Mouse (Mus musculus) left cerebral cortex, adult 9 months (tissue): ENCODE data around the gene Ssbp4.

ENCODE experiments used
- DNase-seq, 2 experiments: peaks; one replicate each; pipeline ENCODE4 v3.0.0; 2022; ENCODE audit warnings: low spot score in 2 of 2

Gene Ssbp4

DNA sequence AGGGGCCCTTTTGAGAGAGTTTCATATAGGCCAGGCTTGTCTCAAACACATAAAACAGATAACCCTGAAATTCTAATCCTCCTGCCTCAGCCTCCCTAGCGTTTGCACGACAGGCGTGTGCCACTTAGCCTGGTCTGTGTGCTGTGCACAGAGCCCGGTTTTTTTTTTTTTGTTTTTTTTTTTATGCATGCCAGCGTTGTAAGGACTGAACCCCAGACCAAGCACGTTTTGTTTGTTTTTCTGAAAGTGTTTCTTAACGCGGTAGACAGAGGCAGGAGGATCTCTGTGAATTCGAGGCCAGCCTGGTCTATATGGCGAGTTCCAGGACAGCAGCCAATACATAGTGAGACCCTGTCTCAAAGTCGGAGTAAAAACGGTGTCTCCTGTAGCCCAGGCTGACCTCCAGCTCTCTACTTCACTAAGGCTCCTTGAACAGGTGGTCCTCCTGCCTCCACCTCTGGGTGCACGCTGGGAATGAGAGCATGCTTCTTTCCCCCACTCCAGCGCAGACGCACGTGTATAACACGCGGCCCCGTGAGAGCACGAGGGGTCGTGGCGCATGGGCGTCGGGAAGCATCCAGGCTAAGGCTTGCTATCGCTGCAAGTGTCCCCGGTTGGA is at the start of gene Ssbp4:
Gene Ssbp4 (minus strand): TSS at position 124 of the 619 bp plus-strand sequence.
- no peak for DNase-seq

DNA sequence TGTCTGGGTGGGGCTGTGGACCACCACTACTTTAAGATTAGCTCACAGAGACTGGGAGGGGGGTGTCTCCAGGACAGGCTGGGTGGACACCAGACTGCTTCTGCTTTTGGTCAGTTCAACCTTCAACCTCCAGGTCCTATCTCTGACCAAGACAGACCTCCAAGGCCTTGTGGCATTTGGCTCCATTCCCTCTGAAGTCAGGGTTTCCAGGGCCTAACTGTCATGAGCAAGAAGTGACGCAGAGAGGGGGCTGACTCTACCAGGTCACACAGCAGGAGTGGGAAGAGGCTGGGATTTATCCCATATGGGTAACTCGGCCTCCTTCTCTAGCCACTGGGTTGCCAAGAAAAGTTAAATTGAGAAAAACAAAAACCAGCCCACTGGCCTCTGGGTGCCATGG is 49.1 kb upstream of the Ssbp4 start:
- no peak for DNase-seq

DNA sequence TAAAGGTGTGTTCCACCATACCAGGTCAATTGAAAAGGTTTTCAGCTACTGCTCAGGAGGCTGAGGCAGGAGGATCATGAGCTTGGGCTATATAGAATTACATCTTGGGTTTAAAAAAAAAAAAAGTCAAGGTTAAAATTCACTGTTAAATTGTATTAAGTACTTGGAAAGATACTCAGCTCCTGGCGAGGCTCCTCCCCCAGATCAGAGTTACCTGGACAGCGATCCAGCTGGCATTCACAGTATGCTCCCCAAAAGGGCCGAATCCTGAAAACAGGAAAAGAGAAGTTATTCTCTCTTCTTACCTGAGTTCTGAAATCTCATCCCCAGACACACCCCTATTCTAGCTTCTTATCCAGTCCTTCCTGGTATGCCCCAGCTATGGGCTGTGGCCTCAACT is 48.5 kb upstream of the Ssbp4 start:
- no peak for DNase-seq

DNA sequence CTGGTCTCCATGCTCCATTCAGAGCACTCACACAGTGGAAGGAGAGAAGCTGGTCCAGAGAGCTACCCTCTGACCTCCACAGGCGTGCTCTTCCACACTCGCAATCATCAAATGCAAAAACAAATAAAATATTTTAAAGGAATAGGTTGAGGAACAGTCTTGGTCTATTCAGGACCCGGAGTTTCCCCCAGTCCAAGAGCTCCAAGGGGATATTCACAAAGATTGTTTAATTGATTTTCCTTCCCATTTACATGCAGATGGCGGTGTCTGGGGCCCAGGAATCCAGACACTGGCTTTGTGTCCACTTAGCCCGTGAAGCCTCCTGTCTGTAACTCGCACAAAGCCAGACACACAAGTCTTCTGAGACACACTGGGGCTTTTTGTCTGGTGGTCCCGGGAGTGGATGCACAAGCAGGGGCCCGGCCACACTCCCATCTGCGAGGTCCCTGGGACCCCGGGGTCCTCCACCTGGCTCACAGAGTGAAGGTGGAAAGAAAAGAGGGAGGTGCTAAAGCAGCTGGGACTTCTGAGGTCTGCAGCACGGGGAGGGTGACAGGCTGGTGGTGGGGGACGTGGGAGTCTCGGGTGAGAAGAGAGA is 47.6 kb upstream of the Ssbp4 start:
- no peak for DNase-seq

DNA sequence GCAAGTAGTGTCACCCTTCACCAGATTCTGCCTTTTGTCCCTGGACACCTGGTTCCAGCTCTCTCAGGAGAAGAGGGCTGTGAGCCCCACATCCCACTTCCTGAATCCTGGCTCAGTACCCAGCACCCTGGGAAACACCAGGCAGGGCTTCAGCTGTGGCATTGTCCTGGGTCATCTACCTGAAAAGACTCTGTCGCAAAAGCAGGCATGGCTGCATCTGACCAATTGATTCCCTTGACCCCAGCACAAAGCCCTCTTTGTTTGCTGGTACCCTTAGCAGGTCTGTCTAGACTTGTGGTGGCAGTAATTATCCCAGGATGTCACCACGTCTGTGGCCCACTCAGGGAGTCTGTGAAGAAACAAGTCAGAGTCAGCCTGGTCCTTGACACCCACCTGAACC is 46.8 kb upstream of the Ssbp4 start:
- no peak for DNase-seq

DNA sequence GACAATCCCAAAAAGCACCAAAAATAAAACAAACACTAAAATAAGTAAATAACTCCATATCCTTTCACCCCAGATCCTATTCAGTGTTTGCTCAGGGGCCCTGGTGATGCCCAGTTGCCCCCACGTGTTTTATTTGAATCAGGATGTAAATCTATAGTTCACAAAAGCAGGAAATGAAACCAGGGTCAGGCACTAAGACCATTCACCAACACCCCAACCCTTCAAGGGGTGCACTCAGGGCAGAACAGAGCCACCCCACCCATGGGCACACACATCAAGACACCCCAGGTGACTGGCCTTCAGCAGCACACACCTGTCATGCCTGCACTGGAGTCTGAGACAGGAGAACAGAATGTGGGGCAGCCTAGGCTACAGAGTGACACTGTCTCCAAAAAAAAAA is 45.4 kb upstream of the Ssbp4 start:
- DNase-seq: no peak

DNA sequence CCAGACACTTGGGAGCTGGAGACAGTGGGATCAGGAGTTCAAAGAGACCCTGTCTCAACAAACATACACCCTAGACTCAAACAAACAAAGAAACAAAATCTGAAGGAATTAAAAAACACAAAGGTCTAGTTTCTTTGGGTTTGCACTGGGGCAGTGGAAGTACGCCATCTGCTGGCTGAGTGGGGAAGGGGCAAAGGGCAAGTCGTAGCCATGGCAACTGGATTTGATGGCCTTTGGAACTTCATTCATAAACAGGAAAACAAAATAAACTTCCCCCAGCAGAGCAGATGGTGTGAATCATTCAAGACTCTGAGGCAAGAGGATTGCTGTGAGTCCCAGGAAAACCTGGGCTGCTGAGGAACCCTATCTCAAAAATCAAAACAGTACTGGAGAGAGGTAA is 44.6 kb upstream of the Ssbp4 start:
- no peak for DNase-seq

DNA sequence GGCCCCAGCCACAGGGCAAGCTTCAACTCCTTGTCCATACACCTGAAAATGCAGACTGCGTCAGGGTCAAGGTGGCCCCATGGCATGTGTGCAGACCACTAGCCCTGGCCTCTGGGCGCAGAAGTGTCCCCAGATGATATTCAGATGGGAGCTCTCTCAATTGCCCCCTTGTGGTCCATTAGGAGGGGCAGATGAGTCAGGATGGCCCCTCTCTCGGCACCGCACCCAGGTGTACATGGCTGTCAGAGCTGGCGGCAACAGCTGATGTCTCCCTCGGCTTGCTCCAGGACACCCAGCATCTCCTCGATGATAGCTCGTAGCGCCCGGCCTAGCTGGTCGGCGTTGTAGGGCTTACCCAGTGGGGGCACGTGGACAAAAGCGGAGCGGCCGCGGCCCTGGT is 41.7 kb upstream of the Ssbp4 start:
- DNase-seq: no peak

DNA sequence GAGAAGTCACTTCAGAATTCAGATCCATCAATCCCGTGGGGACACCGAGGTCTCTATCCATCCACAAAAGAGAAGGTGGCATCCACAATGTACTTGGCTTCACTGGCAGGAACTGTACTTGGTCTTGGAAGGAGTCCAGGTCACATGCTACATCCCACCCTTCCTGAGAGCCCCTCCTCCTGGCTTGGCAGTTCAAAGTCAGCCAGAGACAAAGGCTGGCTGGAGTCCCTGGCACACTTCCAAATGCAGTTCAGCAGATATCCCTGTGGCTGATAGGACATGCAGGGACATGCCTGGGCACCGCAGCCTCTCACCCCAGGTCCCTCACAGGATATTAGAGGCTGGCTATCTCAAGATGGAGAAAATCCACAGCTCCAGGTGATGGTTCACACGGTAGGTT is 40.7 kb upstream of the Ssbp4 start:
- no peak for DNase-seq

DNA sequence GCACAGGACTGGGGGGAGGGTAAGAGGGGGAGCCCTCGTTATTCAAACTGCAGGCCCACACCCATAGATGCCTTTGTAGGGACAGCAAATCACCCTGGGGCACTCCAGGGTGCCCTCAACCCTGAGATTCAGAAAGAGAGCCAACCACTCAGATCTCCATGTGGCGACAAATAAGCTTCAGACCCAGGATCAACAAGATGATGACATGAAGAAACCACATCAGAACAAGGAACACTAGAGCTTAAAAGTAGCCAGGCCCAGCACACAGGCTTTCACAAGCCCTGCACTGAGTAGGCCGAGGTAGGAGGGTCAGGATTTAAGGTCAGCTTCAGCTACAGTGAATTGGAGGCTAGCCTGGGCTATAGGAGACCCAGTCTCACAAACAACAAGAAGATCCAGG is 40.2 kb upstream of the Ssbp4 start:
- DNase-seq: no peak

DNA sequence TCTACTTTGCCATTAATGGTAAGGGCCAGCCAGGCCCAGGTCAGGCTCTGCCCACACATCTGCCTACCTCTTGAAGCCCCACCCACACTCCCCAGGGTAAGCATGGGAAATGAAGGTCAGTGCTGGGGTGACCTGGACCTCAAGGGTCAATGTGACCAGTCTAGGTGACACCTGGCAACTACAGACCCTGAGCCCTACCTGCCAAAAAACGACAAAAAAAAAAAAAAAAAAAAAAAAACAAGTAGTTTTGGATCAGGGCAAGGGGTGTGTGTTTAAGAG is 39.4 kb upstream of the Ssbp4 start:
- DNase-seq: no peak

DNA sequence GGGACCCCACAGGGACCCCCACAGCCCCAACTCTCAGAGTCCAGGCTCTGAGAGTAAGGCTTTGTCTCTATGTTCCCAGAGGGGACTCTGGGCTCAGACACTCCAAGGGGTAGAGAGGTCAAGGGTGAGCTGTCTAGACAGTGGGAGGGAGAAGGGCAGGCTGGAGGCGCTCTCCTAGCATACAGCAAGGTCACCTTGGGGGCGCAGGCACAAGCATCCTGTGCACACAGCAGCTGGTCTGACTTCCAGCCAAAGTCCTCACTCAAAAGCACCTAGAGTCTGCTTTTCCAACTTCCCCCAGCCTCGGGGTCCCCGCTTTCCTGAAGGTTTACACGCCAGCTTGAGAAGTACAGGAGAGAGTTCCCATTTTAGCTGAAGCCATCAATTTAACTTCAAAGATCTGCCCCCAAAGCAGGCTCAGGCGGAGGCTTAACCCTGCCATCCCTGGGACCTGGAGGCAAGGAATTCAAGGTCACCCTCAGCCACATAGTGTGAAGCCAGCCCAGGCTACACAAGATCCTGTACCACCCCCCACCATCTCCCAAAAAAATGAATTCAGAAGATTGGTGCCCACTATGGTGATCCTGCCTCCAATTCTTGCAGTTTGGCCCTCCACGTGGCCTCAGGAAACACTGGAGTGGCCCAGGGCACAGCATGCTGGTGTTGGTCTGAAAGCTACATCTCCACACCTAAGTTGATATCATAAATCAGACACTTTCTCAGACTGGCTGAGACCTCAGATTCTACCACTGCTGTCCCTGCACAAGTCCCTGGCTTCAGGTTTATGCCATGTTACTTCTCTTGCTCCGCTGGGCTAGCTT is 38.9 kb upstream of the Ssbp4 start:
- DNase-seq: no peak

DNA sequence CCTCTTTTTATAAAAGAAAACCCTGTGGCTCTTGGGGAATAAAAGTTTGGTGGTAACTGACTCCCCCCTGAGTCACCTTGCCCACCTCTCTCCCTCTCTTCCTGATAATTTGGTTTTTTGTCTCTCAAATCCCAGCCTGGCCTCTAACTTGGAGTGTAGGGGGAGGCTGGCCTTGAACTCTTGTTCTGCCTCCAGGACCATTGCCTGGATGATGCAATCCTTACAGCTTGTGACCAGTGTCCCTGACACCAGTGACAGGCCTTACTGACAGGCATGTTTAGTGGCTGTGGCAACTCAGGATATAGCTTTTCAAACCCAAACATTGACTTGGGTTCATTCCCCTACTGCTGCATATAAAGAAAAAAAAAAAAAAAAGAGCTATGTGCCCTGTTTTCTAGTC is 38.1 kb upstream of the Ssbp4 start:
- DNase-seq: no peak

DNA sequence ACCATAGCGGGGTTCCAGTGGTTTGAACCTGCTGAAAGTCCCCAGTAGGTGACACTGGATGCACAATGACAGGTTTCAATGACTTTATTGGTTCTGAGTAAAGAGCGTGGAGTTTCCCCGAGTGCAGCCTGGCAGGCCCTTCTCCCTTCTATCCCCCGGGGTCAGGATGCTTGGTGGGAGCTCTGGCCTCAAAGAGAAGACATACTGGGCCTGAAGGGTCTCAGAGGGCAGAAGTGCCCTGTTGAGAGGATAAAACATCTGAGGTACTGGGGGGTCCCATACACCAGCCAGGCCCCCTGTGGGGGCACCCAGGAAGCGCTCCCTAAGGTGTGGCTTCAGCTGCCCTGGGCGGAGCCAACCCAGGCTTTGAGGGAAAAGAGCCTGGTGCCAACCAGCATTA is 37.7 kb upstream of the Ssbp4 start:
- no peak for DNase-seq

DNA sequence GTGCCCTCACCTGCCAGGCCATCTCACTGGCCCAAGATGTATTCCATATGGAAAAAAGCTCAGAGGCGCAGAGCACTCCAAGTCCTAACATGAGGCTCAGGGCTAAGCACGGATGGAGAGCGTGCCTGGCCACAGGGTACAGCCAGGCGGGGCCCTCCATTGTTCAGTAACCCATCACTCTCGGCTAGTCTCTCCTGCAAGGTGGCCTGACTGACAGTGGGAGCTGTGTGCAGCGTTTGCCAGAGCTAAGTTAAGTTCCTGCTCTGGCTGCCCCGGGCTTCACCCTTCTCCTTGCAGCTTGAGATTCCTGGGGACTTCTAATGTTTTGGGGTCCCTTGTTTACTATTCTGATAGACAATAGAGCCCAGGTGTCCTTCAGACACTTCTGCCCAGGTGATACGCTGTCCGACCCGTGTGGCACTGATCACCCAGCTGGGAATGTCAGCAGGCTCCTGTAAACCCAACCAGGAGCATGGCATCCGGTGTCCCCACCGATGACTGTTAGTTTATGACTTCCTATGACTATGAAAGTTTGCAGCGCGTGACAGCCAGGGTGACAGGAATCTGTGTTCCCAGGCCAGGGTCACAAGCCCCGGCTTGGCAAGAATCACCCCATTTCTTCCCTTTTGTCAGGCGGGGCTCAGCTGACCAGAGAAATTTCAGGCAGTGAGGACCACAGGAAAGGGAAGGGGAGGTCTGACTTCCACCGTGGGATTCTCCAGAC is 37.0 kb upstream of the Ssbp4 start:
- DNase-seq: no peak

DNA sequence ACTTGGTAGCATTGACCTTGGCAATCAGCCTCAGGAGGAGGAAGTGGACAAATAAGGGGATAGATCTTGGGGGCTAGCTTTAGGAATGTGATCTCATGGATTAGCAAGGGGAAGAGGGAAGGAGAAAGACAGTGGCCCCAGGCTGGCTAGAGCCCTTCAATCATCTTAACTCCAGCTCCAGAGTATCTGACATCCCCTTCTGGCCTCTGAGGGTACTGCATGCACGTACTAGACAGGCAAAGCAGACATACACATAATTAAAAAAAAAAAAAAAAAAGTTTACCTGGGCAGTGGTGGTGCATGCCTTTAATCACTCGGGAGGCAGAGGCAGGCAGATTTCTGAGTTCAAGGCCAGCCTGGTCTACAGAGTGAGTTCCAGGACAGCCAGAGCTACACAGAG is 35.4 kb upstream of the Ssbp4 start:
- no peak for DNase-seq

DNA sequence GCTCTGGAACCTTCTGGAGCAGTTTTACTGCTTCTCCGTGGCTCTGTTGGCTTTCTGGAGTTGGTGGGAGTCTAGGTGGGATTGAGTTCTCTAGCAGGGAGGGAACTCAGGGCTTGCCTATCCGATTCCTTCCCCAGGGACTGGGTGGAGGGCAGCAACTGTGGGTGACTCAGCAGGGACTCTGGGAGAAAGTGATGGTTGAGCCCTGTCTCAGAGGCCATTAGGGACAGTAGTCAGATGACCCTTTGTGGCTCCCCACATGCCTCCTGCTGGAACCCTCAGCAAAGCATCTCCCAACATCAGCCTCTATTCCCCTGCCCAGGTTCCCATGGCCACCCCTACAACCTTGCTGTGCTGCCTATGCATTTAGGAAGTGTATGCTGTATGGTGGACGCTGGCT is 34.3 kb upstream of the Ssbp4 start:
- no peak for DNase-seq

DNA sequence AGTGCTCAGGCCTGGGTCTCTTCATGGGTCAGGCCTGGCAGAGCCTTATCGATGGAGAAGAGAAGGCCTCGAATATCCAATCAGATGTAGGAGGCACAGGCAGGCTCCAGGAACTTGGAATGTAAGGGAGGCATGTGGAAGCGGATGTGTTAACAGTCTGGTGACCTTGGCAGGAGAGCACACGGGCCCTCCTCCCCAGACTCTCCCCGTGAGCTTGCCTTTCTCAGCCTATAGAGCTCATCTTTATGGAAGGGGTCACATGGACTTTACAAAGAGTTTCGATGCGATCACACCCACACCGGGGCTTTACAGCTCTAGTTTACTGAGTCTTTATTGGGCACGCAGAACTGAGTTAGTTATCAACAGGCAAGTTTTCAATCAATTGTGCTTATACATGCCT is 30.1 kb upstream of the Ssbp4 start:
- DNase-seq: no peak

DNA sequence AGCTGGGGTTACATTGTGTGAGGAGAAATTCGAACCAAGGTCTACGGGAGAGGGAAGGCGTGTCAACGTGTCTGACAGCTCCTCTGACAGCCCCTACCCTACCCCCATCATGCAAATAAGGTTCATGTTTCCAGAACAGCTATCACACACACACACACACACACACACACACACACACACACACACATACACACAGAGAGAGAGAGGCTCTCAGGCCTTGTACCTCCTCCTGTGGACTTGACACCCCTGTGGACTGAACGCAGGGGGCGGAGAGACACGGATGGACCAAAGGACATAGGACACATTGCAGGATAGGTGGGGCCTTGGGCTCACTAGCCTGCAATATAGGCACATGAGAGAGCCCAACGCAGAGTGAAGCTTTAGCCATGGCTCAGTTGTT is 28.2 kb upstream of the Ssbp4 start:
- DNase-seq: no peak

DNA sequence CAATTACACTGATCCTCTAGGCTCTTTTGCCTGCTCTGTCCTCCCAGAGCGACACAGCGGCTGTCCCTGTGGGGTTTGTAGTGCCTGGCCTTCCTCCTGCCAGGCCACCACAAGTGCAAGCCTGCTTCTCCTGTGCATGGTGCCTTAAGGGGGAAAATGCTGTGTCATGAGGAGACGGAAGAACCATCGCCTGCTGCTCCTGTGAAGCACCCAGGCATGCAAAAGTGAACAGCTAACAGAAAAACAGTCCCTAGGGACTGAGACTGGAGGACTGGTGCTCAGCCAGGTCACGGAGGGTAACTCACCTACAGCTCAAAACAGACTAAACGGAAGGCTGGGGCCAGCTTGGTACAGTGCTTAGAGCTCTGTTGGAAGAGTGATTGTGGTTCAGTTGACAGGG is 26.9 kb upstream of the Ssbp4 start:
- no peak for DNase-seq

DNA sequence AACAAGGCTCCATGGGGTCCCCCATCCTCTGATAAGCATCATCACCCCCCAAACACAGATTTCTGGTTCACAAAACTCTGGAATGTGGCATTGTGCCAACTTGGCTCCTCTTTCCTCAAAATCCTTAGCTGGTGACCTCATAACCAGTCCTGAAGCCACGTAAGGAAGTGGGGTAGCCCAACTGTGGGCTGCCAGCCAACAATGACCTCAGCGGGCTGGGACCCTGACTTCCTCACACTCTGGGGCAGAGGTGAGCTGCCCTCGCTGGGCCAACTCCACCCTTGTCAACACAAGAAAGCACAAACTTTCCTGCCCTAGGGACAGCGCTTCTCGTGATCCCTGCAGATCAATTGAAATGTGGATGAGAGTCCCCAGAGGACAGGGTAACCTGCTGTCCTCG is 25.4 kb upstream of the Ssbp4 start:
- no peak for DNase-seq

DNA sequence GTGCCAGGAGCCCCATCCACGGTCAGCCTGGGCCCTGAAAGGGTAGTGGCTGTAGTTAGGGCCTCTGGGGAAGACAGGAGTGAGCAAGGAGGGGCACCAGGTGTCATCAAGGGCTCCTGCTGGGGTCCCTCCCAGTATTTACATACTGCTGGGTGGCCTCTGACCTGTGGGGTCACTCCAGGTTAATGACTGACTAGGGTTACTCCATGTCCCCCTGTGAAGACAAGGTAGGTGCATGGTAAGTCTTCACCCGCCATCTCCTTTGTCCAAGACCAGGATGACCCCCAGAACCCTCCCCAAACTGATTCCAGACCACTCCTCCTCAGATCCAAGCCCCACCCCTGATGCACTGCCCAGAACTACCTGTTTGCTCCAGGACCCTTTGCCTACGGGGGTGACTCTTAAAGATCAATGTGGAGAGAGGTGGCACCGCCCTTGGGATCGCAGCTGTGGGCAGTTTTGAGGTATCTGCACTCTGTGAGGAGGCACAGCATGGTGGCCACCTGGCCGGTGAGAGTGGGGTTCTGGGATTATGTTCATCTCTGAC is 23.7 kb upstream of the Ssbp4 start, which contains the start of gene Gdf15:
Gene Gdf15 (minus strand): TSS at position 111 of the 547 bp plus-strand sequence.
- no peak for DNase-seq

DNA sequence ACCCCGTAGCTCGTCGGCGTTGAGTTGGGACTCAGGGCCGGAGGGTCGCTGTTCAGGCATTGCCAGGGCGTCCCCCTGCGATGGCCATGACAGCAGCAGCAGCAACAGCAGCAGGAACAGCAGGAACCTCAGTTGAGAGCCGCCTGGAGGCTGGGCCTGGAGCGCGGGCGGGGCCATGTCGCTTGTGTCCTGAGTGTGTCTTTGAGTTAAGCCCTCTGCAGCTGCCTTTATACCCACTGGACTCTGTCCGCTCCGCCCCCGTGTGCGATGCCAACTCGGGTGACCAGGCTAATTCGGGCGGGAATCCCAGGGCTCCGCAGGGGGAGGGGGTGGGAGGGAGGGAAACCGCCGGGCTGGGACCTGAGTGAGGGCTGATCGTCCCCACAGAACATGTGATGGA is 22.8 kb upstream of the Ssbp4 start:
- no peak for DNase-seq
